Mouse (Mus musculus) adrenal gland, adult 18-20 months (tissue): ENCODE data around the gene Prkcz. TPM values are rescaled to one million over a fixed set of nuclear protein-coding genes. Genes with fewer than 3 reads are reported as not detected.
"Not testable (repeated sequence)": the region's sequence is repeated elsewhere in the genome, so short reads cannot be mapped to it uniquely, and the experiment has no call there.

ENCODE experiments used
- DNase-seq, 2 experiments: peaks; one replicate each; pipeline ENCODE4 v3.0.0; 2021 to 2022; ENCODE audit warnings: low spot score in 2 of 2
- total RNA-seq, 2 experiments: library from RNA; stranded (reverse); gene quantifications; 1 replicate in 1 of 2; 2 replicates in 1 of 2; pipeline ENCODE4 v1.2.3; 2021

The Prkcz gene
- total RNA-seq, 2 experiments from 2014 or later: 5.5 to 7.6 TPM

GRCm38 (mm10) chr4:155359560-155360464 lies 1.3 kb downstream of the Prkcz start:
- DNase-seq: no peak

- DNase-seq: no peak
Observed at GRCm38 (mm10) chr4:155357601-155358000, 3.6 kb downstream of the Prkcz start.

GRCm38 (mm10) chr4:155356354-155356753 lies 4.8 kb downstream of the Prkcz start:
- no peak for DNase-seq

- DNase-seq: no peak
Observed at GRCm38 (mm10) chr4:155354546-155354945, 6.6 kb downstream of the Prkcz start.

- DNase-seq: no peak
Observed at GRCm38 (mm10) chr4:155354035-155354434, 7.1 kb downstream of the Prkcz start.

- DNase-seq: no peak
Observed at GRCm38 (mm10) chr4:155352581-155352980, 8.6 kb downstream of the Prkcz start.

- DNase-seq: no peak
Observed at GRCm38 (mm10) chr4:155346350-155346749, 14.8 kb downstream of the Prkcz start.

GRCm38 (mm10) chr4:155345608-155345953 lies 15.6 kb downstream of the Prkcz start:
- DNase-seq: peak; percentile 25 to 37

GRCm38 (mm10) chr4:155344716-155345607 lies 16.2 kb downstream of the Prkcz start:
- DNase-seq: no peak

- DNase-seq: no peak
Observed at GRCm38 (mm10) chr4:155344299-155344600, 16.9 kb downstream of the Prkcz start.

GRCm38 (mm10) chr4:155343415-155344298 lies 17.5 kb downstream of the Prkcz start:
- no peak for DNase-seq

GRCm38 (mm10) chr4:155336284-155337050 lies 24.7 kb downstream of the Prkcz start:
- no peak for DNase-seq

GRCm38 (mm10) chr4:155332253-155332652 lies 28.9 kb downstream of the Prkcz start:
- DNase-seq: no peak

GRCm38 (mm10) chr4:155328385-155328784 lies 32.8 kb downstream of the Prkcz start:
- DNase-seq: not testable (repeated sequence)

GRCm38 (mm10) chr4:155325773-155326172 lies 35.4 kb downstream of the Prkcz start:
- no peak for DNase-seq

GRCm38 (mm10) chr4:155324511-155324910 lies 36.6 kb downstream of the Prkcz start:
- DNase-seq: no peak

- no peak for DNase-seq
Observed at GRCm38 (mm10) chr4:155323081-155323795, 37.9 kb downstream of the Prkcz start.

- peak; percentile 26 to 47 for DNase-seq
Observed at GRCm38 (mm10) chr4:155320281-155321244, 40.6 kb downstream of the Prkcz start.
